Mouse (Mus musculus) retina, embryonic 14.5 days (tissue): ENCODE results near the gene Nol4l.
"Not testable (repeated sequence)": the region's sequence is repeated elsewhere in the genome, so short reads cannot be mapped to it uniquely, and the experiment has no call there.

Source experiments
- DNase-seq: peaks from one replicate; pipeline ENCODE4 v3.0.0-alpha.2; 2015; ENCODE audit warnings: low spot score

Nol4l gene

DNA sequence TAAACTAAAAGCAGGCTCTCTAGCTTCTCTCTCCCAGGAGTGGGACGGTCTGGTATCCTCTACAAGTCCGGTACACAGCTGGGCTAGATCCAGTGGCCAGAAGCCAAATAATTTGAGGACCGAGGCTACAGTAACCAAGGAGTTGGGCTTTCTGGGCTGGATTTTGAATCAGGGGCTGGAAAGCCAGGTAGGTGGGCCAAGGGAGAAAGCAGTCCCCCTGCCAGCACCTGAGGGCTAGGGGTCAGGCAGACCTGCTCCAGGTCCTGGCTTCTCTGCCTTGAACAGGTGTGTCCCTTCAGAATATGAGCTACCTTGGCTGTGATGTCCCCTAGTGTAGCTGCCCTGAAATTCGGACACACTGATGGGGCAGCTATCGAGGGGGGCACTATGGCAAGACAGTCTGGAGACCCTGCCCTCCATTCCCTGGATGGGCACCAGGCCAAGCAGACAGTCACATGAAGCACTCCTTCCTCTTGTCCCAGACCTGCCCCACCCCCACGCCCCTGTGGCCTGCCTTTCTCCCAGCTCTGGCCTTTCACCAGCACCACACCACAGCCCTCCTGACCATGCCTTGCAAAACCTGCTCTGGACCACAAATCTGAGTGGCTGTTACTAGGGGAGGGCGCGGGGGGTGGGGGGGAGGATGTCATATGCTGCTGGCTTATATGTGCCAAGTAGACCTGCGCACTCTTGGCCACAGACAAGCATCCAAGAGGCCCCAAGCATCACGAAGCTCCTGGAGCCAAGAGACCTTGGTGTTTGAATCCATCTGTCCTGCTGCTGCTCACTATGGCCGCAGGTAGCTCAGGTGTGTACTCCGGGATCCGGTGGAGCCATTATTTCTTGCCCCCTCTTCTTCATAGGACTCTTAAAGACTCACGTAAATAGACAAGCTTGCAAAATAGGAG is 17.1 kb downstream of the Nol4l start:
- no peak for DNase-seq

DNA sequence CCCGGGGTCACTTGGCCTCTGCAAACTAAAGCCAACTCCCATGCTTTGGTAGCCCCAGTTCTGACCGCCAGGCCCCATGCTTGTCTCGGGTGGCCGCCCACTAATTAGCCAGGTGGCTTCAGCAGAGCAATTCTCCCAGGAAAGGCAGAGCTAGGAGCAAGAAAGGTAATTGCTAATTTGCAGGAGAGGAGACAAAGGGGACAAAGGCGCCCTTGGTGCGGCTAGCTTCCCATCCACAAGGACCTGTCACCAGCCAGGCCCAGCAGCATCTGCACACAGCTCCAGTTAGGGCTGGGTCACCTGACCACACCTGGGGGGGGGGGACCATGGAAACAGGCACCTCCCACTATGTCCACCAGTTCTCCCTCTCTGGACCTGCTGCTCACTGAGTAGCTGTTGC is 18.2 kb downstream of the Nol4l start:
- peak; percentile 42 for DNase-seq

DNA sequence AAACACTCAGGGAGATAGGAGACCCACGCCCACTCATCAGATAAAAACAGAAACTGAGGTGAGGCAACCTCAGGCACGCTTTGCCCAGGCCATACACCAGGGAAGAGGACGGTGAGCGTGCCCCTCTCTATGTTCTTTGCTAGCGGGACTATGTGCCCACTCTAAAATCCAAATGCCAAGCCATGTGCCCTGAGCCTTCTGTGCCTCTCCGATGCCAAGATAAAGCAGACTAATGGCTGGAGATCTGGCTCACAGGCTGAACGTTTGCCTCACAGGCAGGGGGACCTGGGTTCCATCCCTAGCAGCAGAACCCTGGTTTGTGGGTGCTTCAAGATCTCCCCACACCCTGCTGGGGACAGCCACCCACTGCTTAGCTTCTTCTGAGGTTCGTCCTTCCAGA is 19.6 kb downstream of the Nol4l start:
- DNase-seq: no peak

DNA sequence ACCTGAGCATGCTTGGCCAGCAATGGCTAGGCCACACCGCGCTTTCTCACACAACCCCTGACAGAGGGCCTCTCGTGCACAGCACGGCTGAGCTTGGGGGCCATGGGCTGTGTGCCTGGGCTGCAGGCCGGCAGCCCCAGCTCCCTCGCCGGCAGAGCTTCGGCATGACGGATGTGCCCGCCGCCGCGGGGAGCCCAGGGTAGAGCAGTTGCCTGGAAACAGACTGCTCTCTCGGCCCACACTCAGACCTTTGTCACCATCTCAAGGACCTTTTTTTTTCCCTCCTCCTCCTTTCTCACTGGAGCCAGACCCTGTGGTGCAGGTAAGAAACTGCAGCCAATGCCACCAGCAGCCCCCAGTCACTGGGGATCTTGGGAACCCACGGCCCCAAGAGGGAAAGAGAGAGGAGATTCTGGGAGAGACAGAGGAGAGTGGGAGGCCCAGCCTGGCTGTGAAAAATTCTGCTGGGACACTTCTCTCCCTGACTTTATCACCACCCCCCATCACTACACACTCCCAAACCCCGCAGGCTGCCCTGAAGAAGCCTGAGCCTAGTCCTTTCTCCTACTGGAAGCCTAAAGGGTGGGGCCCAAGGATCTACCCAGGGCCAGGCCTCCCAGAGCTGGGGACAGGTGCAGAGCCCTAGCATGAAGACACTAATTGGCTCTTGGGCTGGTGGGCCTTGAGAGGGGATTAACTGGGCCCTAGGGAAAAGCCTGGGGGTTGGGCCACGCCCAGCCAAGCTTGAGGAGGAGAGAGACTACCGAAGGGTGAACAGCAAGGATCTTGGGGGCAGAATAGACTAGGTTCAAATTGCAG is 20.4 kb downstream of the Nol4l start:
- peak; percentile 62 for DNase-seq

DNA sequence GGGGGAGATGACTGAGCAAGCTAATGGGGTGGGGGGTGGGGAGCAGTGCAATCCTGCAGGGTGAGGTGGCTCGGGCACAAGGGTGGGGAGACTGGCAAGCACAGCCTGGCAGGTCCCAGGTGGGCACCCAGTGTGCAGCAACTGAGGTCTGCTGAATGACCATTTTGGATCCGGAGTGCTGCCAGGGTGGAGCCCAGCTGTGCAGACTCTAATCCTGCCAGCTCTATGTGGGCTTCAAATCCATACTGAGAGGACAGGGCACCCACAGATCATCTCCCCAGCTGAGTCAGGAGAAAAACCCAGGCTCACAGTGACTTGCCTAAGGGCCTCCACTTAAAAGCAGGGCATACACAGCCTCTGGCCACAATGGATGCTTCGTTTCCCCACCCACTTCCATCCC is 21.4 kb downstream of the Nol4l start:
- DNase-seq: no peak

DNA sequence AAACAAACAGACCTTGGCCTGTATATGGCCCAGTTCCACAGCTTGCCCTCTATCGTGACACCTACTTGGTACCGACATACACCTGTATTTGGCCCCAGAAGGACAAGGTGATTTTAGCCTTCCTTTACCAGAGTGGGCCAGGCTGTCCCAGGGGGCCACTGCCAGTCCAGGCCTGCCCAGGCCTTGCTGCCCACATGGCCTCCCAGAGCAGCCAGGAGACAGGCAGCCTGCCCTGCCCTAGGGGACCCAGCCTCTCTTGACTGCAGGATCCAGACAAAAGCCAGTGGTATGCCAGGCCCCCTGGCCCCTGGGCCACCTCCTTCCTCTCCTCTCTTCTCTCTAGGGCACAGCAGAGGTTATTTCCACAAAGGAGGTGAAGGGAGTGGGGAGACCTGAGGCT is 21.8 kb downstream of the Nol4l start:
- no peak for DNase-seq

DNA sequence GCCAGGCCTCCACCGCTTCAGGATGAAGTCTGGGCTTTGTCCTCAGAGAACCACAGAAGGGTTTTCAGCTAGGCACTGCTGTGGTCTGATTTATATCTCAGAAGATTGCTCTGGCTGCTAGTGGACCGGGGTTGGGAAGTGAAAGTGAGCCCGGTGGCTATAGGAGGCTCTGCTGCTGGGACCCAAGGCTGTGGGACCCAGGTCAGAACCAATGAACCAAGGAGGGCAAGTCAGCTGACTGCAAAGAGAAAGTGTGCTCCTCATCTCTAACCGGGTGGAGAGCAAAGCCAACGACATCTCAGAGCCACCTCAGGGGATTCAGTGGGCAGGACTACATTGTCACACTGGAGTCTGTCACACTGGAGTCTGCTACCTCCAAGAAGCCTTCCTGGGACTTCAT is 23.4 kb downstream of the Nol4l start:
- DNase-seq: no peak

DNA sequence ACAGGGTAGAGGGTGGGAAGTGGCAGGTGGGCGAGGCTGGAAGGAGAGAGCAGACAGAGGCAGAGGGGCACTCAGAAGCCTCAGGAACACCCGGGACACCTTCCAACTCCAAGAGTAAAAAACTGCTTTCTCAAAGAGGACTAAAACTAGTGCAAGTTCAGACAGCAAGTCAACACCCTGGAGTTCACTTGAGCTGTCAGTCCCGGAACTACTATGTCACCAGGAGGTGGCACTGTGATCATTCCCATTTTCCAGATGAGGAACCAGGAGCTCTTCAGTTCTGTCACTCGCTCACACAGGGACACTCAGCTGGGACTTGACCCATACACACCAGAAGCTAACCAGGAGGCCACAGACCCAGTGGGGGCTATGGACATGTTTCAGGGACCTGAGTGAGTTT is 30.6 kb downstream of the Nol4l start:
- no peak for DNase-seq

DNA sequence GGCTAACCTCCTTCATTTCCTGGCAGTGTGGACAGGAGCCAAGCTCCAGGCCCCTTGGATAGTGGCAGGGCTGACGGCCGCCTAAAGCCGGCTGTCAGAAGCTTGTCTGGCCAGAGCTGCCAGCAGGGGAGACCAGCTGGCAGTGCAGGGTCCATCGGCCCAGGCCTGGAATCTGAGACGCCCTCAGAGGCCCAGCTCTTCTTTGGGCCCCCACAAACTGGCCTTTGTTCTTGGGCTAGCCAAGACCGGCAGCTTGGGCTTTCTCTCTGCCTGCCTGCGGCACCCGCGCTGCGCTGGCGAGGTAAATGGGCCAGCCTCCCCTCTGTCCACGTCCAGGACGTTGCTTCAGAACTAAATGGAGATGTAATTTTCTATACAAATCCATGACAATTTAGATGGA is 32.9 kb downstream of the Nol4l start:
- peak; percentile 72 for DNase-seq

DNA sequence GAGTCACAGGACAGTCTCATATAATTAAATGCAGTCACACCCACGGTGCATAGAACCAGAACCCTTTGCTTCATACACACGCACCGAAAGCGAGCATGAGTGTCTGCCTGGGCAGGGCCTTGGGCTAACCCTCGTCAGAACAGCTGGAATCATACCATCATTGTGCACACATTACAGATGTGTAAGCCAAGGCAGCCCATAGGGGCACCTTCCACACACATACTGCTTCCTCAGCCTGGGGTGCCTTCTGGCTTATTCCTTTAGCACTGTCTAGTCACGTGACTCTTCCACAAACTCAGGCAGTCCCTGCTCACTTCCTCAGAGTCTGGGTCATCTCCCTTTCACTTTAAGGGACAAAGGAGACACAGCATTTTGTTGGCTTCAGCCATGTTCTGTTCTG is 33.5 kb downstream of the Nol4l start:
- no peak for DNase-seq

DNA sequence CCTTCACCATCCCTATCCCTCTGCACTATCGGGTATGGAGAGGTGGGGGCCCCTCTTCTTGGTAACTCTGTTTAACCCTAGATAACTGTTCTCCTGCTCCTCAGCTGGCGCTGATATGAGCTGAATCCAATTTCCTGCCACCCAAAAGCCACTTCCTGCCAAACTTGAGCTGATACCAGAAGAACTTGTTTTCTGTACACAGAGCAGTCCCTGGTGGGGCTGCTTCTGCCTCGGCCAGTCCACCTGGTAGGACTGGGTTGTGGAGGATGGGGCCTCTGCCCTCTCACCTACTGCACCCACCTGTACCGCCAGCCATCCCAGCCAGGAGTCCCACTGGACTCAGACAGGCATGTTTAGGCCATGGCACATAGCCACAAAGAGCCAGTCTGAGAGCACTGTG is 34.0 kb downstream of the Nol4l start:
- no peak for DNase-seq

DNA sequence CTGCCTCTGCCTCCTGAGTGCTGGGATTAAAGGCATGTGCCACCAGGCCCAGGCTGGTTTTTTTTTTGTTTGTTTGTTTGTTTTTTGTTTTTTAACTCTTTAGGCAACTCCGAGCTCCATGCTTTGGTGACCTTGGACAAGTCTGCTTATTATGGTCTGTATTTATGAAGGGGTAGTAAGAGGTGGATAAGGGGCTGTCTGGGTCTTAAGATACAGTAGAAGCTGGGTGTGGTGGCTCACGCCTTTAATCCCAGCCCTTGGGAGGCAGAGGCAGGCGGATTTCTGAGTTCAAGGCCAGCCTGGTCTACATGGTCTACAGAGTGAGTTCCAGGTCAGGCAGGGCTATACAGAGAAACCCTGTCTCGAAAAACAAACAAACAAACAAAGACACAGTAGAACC is 34.4 kb downstream of the Nol4l start:
- DNase-seq: not testable (repeated sequence)

DNA sequence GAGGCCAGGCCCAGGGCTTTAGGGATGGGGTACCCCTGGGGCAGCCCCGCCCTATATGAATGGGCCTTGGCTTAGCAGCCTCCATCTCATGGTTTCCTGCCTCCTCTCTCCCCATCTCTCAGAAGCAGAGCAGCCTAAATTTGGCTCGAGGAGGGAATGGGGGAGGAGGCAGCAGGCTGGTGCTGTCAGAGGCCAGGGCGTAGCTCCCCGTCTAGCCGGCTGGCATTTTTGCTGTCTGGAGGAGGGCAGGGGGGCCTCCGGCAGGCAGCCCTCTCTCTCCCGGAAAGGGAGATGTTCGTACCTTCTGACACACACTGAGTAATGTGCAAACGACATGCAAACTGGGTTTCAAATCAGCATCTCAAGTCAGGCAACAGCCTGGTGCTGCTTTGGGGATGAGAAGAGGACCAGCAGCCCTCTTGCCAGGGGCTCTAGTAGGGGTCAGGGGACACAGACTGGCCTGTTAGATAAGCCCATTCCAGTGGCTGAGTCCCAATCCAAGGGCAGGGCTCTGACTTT is 35.4 kb downstream of the Nol4l start:
- no peak for DNase-seq

DNA sequence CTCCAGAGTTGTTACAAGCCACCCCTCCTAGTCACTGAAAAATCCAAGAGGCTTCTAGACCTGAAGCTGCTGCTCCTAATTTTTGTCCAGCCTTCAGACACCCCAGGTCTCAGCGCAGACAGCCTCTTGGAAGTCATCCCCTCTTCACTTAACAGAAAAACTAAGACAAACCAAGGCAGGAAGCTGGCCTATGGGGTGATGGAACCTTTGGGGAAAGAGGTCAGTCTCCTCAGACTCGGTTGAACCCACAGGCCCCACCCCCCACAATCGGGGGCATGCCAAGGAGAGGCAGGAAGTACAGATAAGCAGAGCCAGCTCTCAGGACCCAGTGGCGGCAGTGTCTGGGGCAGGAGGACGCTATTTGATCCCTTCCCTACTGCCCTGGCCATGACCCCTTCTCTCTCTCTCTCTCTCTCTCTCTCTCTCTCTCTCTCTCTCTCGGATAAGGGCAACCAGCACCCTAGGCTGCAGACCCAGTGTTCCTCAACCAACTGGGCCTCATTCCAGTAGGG is 35.9 kb downstream of the Nol4l start:
- DNase-seq: no peak

DNA sequence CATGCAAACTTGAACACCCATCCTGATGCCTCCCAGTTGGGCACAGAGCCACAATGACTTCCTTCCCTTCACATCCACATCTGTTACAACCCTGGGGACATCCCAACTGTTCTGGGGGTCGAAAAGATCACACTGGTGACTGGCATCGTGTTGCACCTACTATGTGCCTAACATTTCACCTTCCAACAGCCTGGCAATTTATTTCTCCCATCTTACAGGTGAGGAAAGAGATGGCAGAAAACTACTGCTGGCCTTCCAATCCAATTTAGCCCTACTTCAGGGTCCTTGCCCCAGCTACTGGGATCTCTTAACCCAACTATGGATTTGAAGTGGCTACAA is 36.4 kb downstream of the Nol4l start:
- no peak for DNase-seq

DNA sequence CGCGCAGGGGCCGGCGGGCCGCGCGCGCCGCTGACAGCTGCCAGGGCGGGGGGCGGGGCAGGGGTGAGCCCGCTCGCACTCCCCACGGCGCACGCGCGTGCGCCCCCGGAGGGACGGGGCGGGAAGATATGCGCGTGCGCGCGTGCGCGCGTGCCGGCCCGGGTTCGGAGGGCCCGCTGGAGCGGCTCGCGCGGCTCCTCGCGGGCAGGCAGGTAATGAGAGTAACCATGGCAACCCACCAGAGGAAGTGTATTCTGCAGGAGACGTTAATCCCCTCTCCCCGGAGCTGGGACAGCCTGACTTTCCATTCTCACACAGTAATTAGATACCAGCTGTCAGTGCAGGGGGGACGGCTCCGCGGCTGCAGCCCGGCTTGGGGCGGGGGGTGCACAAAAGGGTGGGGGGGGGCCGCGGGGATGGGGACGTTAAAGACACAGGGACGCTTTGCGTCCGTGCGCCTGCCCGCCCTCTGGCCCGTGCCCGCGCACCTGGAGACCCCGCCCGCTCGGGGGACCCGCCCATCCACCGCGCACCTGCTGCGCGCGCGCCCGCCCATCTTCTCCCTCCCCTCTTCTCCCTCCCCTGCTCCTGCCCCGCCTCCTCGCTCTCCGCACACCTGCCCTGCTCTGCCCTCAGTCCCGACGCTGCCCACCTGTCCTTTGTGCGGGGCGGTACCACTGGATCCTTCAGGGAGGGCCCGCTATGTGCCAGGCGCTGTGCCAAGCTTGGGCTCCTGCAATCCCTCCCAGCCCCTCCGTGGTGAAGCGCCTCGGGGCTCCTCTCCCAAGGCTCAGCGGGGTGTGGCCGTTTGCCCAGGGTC is 37.0 kb downstream of the Nol4l start, which contains the start of gene 4930404H24Rik:
Gene 4930404H24Rik, plus strand, starts transcription at position 218 of the 820 bp plus-strand sequence.
- DNase-seq: peak; percentile 88

DNA sequence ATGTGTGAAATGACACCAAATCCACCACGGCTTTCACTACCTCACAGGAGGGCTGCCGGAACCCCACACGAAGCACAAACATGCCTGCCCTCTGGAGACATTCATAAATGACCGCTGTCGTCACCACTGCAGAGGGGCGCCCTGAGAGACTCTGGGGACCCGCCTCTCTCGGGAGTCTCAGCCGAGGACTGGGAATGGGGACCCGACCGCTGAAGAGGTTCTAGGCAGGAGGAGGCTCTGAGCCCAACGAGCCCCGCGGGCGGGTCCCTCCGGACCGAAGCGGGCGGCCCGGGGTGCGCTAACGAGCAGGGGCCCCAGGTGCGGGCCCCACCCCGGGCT is 37.6 kb downstream of the Nol4l start:
- no peak for DNase-seq

DNA sequence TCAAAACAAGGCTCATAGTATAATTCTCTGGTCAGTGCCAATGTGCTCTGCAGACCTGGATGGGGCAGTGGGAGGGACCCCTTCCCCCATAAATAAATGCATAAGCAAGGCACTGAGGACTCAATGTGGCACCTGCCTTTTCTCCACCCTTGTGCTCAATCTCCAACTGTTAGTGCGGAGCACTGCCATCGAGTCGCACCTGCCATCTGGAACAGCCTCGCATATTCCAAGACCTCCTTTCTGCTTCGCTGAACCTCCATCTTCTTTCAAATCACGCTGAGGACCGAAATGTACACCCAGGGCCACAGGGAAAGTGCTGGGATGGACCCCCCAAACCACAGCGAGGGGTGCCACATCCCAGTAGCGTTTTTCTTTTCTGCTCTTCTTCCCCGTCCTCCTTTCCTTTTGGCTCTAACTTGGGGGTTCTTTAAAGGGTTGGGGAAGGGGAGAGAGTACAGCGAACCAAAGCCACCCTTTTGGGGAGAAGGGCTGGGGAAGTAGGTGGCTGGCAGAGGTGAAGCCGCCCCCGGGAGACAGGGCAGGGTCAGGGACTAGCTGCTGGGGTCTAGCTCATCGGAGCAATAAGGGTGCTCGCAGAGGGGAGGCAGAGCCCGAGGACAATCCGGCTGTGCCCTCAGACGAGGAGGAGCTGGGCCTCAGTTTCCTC is 38.1 kb downstream of the Nol4l start:
- no peak for DNase-seq

DNA sequence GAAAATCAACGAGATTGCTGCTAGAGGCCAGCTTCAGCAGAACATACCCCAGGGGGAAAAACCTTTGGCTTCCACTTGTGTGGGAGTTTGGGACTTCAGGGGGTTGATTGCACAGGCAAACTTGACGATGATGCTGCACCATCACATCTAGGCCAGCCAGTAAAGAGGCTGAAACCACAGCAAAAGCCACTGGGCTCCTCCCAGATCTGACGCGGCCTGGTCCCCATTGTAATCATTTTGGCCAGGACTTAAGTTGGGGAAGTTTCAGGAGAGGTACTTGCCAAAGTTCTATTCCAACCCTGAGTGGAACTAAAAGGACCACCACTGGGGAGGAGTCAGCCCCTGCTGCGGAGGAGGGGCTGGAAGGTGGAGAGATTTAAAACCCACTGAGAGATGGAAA is 38.8 kb downstream of the Nol4l start:
- no peak for DNase-seq

DNA sequence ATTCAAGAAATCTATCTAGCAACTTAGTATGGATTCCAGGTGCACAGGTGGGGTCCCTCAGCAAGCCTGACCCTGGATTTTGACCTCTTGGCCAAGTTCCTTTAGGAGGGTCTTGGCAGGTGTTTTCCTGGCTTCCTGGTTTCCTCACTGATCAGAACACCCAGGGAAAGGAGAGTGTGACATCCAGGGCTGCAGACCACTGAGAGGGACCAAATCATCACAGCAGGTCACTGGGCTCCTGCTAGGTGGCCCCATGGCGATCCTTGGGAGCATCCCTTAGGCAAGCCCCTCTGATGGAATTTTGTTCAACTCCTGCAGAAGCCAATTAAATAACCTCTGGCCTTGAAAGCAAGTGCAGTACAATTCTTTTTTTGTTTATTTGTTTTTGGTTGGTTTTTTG is 39.7 kb downstream of the Nol4l start:
- no peak for DNase-seq

DNA sequence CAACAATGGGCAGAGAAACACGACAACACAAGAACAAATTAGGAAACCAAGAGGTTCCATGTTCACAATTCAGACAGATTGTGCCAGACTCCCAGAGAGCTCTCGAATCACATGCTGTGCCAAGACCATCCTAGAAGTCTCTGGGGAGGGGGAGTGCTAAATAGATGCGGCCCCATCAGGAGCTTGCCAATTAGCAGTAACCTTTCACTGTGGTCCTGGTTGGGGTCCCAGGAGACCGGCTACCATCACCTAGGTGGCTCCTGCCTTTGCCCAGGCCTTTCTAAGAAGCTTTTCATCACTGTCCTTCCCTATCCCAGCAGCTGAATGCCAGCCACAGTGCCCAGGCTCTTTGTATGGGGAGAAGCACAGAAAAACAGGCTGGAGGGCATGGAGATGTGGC is 45.7 kb downstream of the Nol4l start:
- DNase-seq: no peak
